Mouse (Mus musculus) liver, embryonic 14.5 days (tissue): Measurements from ENCODE around the gene Gm9508.

Experiments
- CTCF ChIP-seq: IDR thresholded peaks from 2 replicates; pipeline ENCODE4 v1.5.1; 2016; ENCODE audit warnings: antibody characterized with exemption, low read depth, control low read depth
- EP300 ChIP-seq: IDR thresholded peaks from 2 replicates; pipeline ENCODE4 v1.6.1; 2016; ENCODE audit warnings: antibody characterized with exemption, low read depth

DNA sequence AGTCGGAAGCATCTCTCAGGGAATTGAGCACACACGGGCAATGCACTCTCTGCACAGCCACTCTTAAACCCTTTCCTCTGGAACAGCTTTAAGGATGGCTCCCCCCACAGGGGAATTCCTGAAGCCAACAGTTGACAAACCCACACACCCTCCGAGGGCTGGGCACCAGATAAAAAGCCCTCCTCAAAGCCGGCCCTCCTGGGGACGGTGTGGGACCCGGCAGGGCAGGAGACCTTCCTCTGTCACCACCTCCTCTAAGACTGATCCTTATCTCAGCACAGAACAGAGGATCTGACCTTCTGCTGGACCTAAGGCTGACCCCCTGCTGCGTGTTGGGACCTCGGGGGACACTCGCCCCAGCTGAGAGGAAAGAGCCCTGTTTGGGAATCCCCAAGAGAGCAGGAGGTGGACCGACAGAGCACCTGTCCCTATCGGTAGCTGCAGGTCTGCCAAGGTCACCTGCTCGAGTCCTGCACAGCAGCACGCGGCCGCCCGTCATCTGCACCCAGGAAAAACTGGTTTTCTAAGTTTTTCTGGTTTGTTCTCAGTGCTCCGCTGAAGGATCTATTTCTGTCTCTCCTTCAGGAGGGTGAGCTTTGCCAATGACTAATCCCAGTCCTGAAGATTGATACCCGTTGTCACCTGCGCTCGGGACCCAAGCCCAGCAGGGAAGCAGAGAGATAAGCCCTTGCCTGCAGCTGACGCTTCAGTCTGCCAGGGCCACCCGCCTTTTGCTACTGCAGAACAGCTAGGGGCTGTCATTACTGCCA is 11.0 kb downstream of the Gm9508 start, which contains the start of gene Tspear:
- no peak for TF ChIP-seq EP300
- TF ChIP-seq CTCF = no peak
